Mouse (Mus musculus) sigmoid colon, adult 10 weeks (tissue): Measurements from ENCODE around the gene Gm7694. TPM values are rescaled to one million over a fixed set of nuclear protein-coding genes. Genes with fewer than 3 reads are reported as not detected.

Experiments used
- polyA plus RNA-seq: library from polyadenylated mRNA; stranded (reverse); fragments of 350-450 nt; fragmentation: Illumina TruSeq; extraction: RNeasy Lipid Tissue Mini Kit (QIAGEN cat#74804); gene quantifications from one replicate; pipeline ENCODE4 v1.2.3, GENCODE M21; 2014; ENCODE audit warnings: low read depth, low replicate concordance

The Gm7694 gene
- 4.1 TPM for polyA plus RNA-seq

GRCm38 (mm10) chr1:170306232-170306631, at the start of gene Gm7694:
Gm7694 (minus strand) TSS chr1:170306332.

GRCm38 (mm10) chr1:170308503-170308902, 2.4 kb upstream of the Gm7694 start, which contains the start of gene Spata46:
Spata46 (plus strand) TSS chr1:170308803.

GRCm38 (mm10) chr1:170277016-170277415, 29.1 kb downstream of the Gm7694 start, which contains the start of gene Sh2d1b1:
Sh2d1b1 (plus strand) TSS chr1:170277320.

Other genes starting within 250 kb of the Gm7694 start
- 57.8 TPM for gene Ddr2, start 195.6 kb downstream of the Gm7694 start, polyA plus RNA-seq
- gene Uap1, start 131.4 kb downstream of the Gm7694 start, polyA plus RNA-seq = 245 TPM
- 98.4 TPM for gene Uhmk1, start 90.9 kb downstream of the Gm7694 start, polyA plus RNA-seq
- gene Sh2d1b2, start 73.6 kb downstream of the Gm7694 start, polyA plus RNA-seq = not detected
- gene Sh2d1b1, start 29.0 kb downstream of the Gm7694 start, polyA plus RNA-seq = 0.98 TPM
- gene Spata46, start 2.5 kb upstream of the Gm7694 start, polyA plus RNA-seq = not detected